Mouse (Mus musculus): ENCODE results near the gene Rspry1.
A peak's percentile ranks its signal among the peaks of the same experiment; 100 is the strongest.

Gene Rspry1

GRCm38 (mm10) chr8:94684287-94684686 lies 82.5 kb downstream of the Rspry1 start:
- DNase-seq (ENCODE audit: low spot score in 2 of 2) = no peak

GRCm38 (mm10) chr8:94685953-94686352 lies 84.2 kb downstream of the Rspry1 start:
- no peak for DNase-seq (ENCODE audit: low spot score in 2 of 2)

GRCm38 (mm10) chr8:94694701-94695100 lies 93.0 kb downstream of the Rspry1 start:
- DNase-seq (ENCODE audit: low spot score in 2 of 2) = no peak

GRCm38 (mm10) chr8:94695341-94695993 lies 93.7 kb downstream of the Rspry1 start:
- DNase-seq (ENCODE audit: low spot score in 2 of 2) = no peak

GRCm38 (mm10) chr8:94695994-94696384 lies 94.3 kb downstream of the Rspry1 start, which contains the start of gene Pllp:
Gene Pllp (minus strand): TSS chr8:94696278.
- DNase-seq (ENCODE audit: low spot score in 2 of 2) = peak in 1 of 2 experiments; percentile 53

- no peak for DNase-seq (ENCODE audit: low spot score in 2 of 2)
These were observed 94.8 kb downstream of the Rspry1 start for GRCm38 (mm10) chr8:94696566-94696965.

- no peak for DNase-seq (ENCODE audit: low spot score in 2 of 2)
These were observed 96.2 kb downstream of the Rspry1 start for GRCm38 (mm10) chr8:94697956-94698355.

- no peak for DNase-seq (ENCODE audit: low spot score in 2 of 2)
These were observed 97.6 kb downstream of the Rspry1 start for GRCm38 (mm10) chr8:94699366-94699765.

GRCm38 (mm10) chr8:94700421-94700935 lies 98.7 kb downstream of the Rspry1 start:
- DNase-seq (ENCODE audit: low spot score in 2 of 2) = no peak

- DNase-seq (ENCODE audit: low spot score in 2 of 2) = no peak
These were observed 100.4 kb downstream of the Rspry1 start for GRCm38 (mm10) chr8:94702156-94702555.

- DNase-seq (ENCODE audit: low spot score in 2 of 2) = peak; percentile 72 to 85
These were observed 101.4 kb downstream of the Rspry1 start for GRCm38 (mm10) chr8:94702844-94703813.

GRCm38 (mm10) chr8:94703972-94704668 lies 102.4 kb downstream of the Rspry1 start:
- DNase-seq (ENCODE audit: low spot score in 2 of 2) = peak; percentile 98 to 100

- DNase-seq (ENCODE audit: low spot score in 2 of 2) = no peak
These were observed 102.9 kb downstream of the Rspry1 start for GRCm38 (mm10) chr8:94704669-94704984.

- no peak for DNase-seq (ENCODE audit: low spot score in 2 of 2)
These were observed 104.0 kb downstream of the Rspry1 start for GRCm38 (mm10) chr8:94705581-94706245.

- no peak for DNase-seq (ENCODE audit: low spot score in 2 of 2)
These were observed 105.1 kb downstream of the Rspry1 start for GRCm38 (mm10) chr8:94706732-94707395.

Measured in spleen, postnatal 10 days (tissue).